Mouse (Mus musculus) limb, embryonic 14.5 days (tissue): ENCODE data around the gene Sdhaf1. TPM values are rescaled to one million over a fixed set of nuclear protein-coding genes. Genes with fewer than 3 reads are reported as not detected.

Experiments
- ATAC-seq: fragments of 200-750 bp; cut with Nextera tagmentation; 2 replicates; pipeline ENCODE4 v1.8.0; 2017; ENCODE audit warnings: low read depth, moderate number of reproducible peaks, moderate TSS enrichment; ENCODE audit not compliant: low FRiP score
- DNase-seq: peaks from one replicate; pipeline ENCODE4 v3.0.0-alpha.2; 2015; ENCODE audit warnings: low spot score
- H3K27ac ChIP-seq: fragments of 300-500 bp; sonication (generic); replicated peaks from 2 replicates; pipeline ENCODE4 v1.5.1; 2014; ENCODE audit warnings: low read depth, mild to moderate bottlenecking, low read length, moderate library complexity, mixed read lengths
- H3K27me3 ChIP-seq: fragments of 300-500 bp; sonication (generic); 2 replicates; pipeline ENCODE4 v1.6.1; 2014; ENCODE audit warnings: low read length, mixed read lengths; ENCODE audit not compliant: control insufficient read depth, insufficient read depth
- H3K36me3 ChIP-seq: fragments of 300-500 bp; sonication (generic); 2 replicates; pipeline ENCODE4 v1.6.1; 2014; ENCODE audit warnings: mild to moderate bottlenecking, low read length, moderate library complexity, mixed read lengths; ENCODE audit not compliant: control insufficient read depth, insufficient read depth
- H3K4me1 ChIP-seq: fragments of 300-500 bp; sonication (generic); 2 replicates; pipeline ENCODE4 v1.6.1; 2014; ENCODE audit warnings: antibody characterized with exemption, low read length, mixed read lengths; ENCODE audit not compliant: control insufficient read depth, insufficient read depth
- H3K4me2 ChIP-seq: fragments of 300-500 bp; sonication (generic); replicated peaks from 2 replicates; pipeline ENCODE4 v1.6.1; 2014; ENCODE audit warnings: low read depth, mild to moderate bottlenecking, low read length, moderate library complexity; ENCODE audit not compliant: severe bottlenecking
- H3K4me3 ChIP-seq: fragments of 300-500 bp; sonication (generic); replicated peaks from 2 replicates; pipeline ENCODE4 v1.5.1; 2014; ENCODE audit warnings: low read length
- H3K9ac ChIP-seq: fragments of 300-500 bp; sonication (generic); 2 replicates; pipeline ENCODE4 v1.6.1; 2014; ENCODE audit warnings: mild to moderate bottlenecking, low read depth, low read length, moderate library complexity; ENCODE audit not compliant: severe bottlenecking
- H3K9me3 ChIP-seq: fragments of 300-500 bp; sonication (generic); 2 replicates; pipeline ENCODE4 v1.6.1; 2016; ENCODE audit warnings: low read length; ENCODE audit not compliant: control insufficient read depth
- POLR2A ChIP-seq: fragments of 200-500 bp; IDR thresholded peaks from 2 replicates; pipeline ENCODE4 v1.8.0; 2012; ENCODE audit warnings: inconsistent platforms, mild to moderate bottlenecking, moderate library complexity, borderline replicate concordance; ENCODE audit not compliant: insufficient read depth, insufficient read length; ENCODE audit errors: extremely low read depth
- WGBS: fragments of 180-500 bp; shearing (Covaris S2); extraction: QIAGEN DNeasy Blood & Tissue Kit; methylation state at CpG from one replicate; pipeline ENCODE4 v1.1.7; 2014; 5-methylcytosine and 5-hydroxymethylcytosine counted together
- polyA plus RNA-seq, 2 experiments: library from polyadenylated mRNA; depleted of rRNA in 1 of 2; stranded (reverse) in 1 of 2; unstranded in 1 of 2; fragments of >200 nt; fragmentation: Nextera tagmentation in 1 of 2; extraction: Ambion mirVana in 1 of 2; gene quantifications; 2 replicates each; pipeline versions ENCODE4 v1.2.1 to v1.2.3; 2012 to 2014

Gene Sdhaf1
- polyA plus RNA-seq, 2 experiments = 18.6 to 20.7 TPM

GRCm38 (mm10) chr7:30359276-30359865, 35.7 kb upstream of the Sdhaf1 start:
- Histone ChIP-seq H3K4me1 (peaks cover 16% of the 10 kb centered on the region), H3K9me3 (no peaks in the 10 kb centered on the region), H3K36me3 (peaks cover 23% of the 10 kb centered on the region), H3K4me3 (no peak overlapping the region), H3K9ac (no peak overlapping the region), H3K27ac (no peak overlapping the region), H3K27me3 (no peaks in the 10 kb centered on the region), H3K4me2 (no peak overlapping the region)
- no peak for DNase-seq
- TF ChIP-seq POLR2A = no peak
- 88% methylated on average over 31 of the region's 31 CpGs for WGBS
- no peak for ATAC-seq

GRCm38 (mm10) chr7:30358378-30359186, 34.9 kb upstream of the Sdhaf1 start:
- DNase-seq = no peak
- 77% methylated on average over 7 of the region's 7 CpGs for WGBS
- Histone ChIP-seq H3K27me3 (no peaks in the 10 kb centered on the region), H3K9ac (no peak overlapping the region), H3K9me3 (no peaks in the 10 kb centered on the region), H3K4me1 (peaks cover 16% of the 10 kb centered on the region), H3K27ac (no peak overlapping the region), H3K4me2 (no peak overlapping the region), H3K36me3 (peaks cover 23% of the 10 kb centered on the region), H3K4me3 (no peak overlapping the region)
- no peak for ATAC-seq
- no peak for TF ChIP-seq POLR2A

DNA sequence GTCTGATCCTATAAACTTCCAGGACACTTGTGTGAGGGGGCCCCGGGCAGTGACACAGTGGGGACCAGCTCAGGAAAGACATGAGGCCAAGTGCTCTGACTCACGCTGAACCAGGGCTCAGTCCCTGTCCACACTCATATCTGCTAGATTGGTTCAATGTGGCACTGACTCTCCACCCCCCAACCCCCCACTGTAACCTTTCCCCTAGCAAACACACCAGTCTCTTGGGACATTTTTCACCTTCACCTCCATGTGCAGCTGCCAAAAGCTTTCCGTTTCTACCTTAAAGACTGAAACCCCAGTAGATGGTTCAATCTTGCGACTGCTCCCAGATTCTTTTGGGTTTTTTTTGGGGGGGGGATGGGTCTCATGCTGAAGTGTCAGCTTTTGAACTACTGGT, 30.4 kb upstream of the Sdhaf1 start:
- Histone ChIP-seq H3K27ac (no peak overlapping the region), H3K27me3 (no peaks in the 10 kb centered on the region), H3K4me3 (no peak overlapping the region), H3K9ac (no peak overlapping the region), H3K4me1 (no peaks in the 10 kb centered on the region), H3K9me3 (no peaks in the 10 kb centered on the region), H3K4me2 (no peak overlapping the region), H3K36me3 (peaks cover 14% of the 10 kb centered on the region)
- WGBS = 69% methylated on average over 4 of the region's 4 CpGs
- ATAC-seq (no peak), DNase-seq (no peak)
- TF ChIP-seq POLR2A = no peak

DNA sequence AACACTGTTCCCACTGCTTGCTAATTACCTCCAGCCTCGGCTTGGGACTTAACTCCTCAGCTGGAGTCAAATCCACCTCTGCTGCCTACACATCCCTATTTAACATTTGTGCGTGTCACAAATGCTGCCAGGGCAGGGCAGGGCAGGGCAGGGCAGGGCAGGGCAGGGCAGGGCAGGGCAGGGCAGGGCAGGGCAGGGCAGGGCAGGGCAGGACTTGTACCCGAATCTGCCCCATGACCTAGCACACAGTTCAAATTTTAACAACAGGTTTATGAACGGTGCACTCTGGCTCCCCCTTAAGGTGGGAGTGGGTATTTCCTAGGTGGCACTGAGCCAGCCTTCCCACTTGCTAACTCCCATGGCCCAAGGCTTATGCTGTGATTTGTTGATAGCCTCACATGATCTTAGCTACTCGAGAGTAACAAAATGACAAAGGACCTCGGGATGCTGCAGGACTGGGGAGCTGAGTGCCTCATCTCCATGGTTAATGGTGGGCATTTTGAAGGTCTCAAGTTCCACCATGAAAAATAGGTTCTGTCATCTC, 29.7 kb upstream of the Sdhaf1 start:
- peaks cover 14% of the 10 kb centered on the region for H3K36me3 ChIP-seq
- H3K27ac ChIP-seq = no peak overlapping the region
- DNase-seq = peak; percentile 71
- ATAC-seq = no peak; the same call in 1 of the 2 replicates
- no peak for TF ChIP-seq POLR2A
- no peak overlapping the region for H3K4me2 ChIP-seq
- WGBS = 11% methylated on average over 6 of the region's 6 CpGs
- H3K4me1 ChIP-seq = no peaks in the 10 kb centered on the region
- H3K9me3 ChIP-seq = no peaks in the 10 kb centered on the region
- H3K27me3 ChIP-seq = peaks cover 4% of the 10 kb centered on the region; the same call in 1 of the 2 replicates
- no peak overlapping the region for H3K4me3 ChIP-seq
- no peak overlapping the region for H3K9ac ChIP-seq

- no peaks in the 10 kb centered on the region for H3K4me1 ChIP-seq
- no peak overlapping the region for H3K9ac ChIP-seq
- H3K4me3 ChIP-seq = no peak overlapping the region
- H3K27me3 ChIP-seq = peaks cover 19% of the 10 kb centered on the region
- no peak overlapping the region for H3K27ac ChIP-seq
- H3K4me2 ChIP-seq = no peak overlapping the region
- ATAC-seq = no peak
- no peaks in the 10 kb centered on the region for H3K36me3 ChIP-seq
- WGBS = 3% methylated on average over 30 of the region's 30 CpGs
- H3K9me3 ChIP-seq = no peaks in the 10 kb centered on the region
- TF ChIP-seq POLR2A = no peak
- DNase-seq = peak; percentile 54
Measured at GRCm38 (mm10) chr7:30347828-30348227, 24.1 kb upstream of the Sdhaf1 start.
